Mouse (Mus musculus): ENCODE results near the gene Sec23a. TPM values are rescaled to one million over a fixed set of nuclear protein-coding genes. Genes with fewer than 3 reads are reported as not detected.
"Not testable (repeated sequence)": the region's sequence is repeated elsewhere in the genome, so short reads cannot be mapped to it uniquely, and the experiment has no call there.

The Sec23a gene
- polyA plus RNA-seq, 1 experiment from 2014 or later = 90.2 TPM

- Histone ChIP-seq H3K9me3 (no peaks in the 10 kb centered on the region), H3K9ac (no peak overlapping the region), H3K27ac (peak overlapping the region; percentile 63), H3K27me3 (no peaks in the 10 kb centered on the region), H3K4me2 (peak overlapping the region; percentile 38), H3K4me1 (no peaks in the 10 kb centered on the region), H3K4me3 (replicated peaks) (peak overlapping the region; percentile 10; the same call in 1 of the 2 replicates), H3K36me3 (replicated peaks) (peaks cover 28% of the 10 kb centered on the region)
- WGBS = 68% methylated on average over 10 of the region's 10 CpGs
- no peak for ATAC-seq (ENCODE audit: low FRiP score)
Observed at GRCm38 (mm10) chr12:59039162-59039970, 27.5 kb upstream of the Sec23a start.

- no peak overlapping the region for H3K4me2 ChIP-seq
- H3K9me3 ChIP-seq = no peaks in the 10 kb centered on the region
- no peak for ATAC-seq (ENCODE audit: low FRiP score)
- WGBS = 75% methylated on average over 5 of the region's 5 CpGs
- H3K36me3 ChIP-seq (replicated peaks) = peaks cover 9% of the 10 kb centered on the region
- no peaks in the 10 kb centered on the region for H3K4me1 ChIP-seq
- H3K27me3 ChIP-seq = no peaks in the 10 kb centered on the region
- H3K4me3 ChIP-seq (replicated peaks) = no peak overlapping the region
- no peak overlapping the region for H3K9ac ChIP-seq
- H3K27ac ChIP-seq = no peak overlapping the region
Observed at GRCm38 (mm10) chr12:59032101-59032500, 20.3 kb upstream of the Sec23a start.

GRCm38 (mm10) chr12:59021306-59021705, 9.5 kb upstream of the Sec23a start:
- Histone ChIP-seq H3K9me3 (no peaks in the 10 kb centered on the region), H3K27ac (no peak overlapping the region), H3K27me3 (no peaks in the 10 kb centered on the region), H3K4me2 (no peak overlapping the region), H3K36me3 (replicated peaks) (peaks cover 54% of the 10 kb centered on the region), H3K4me3 (replicated peaks) (no peak overlapping the region), H3K9ac (no peak overlapping the region), H3K4me1 (no peaks in the 10 kb centered on the region)
- 93% methylated on average over 4 of the region's 4 CpGs for WGBS
- no peak for ATAC-seq (ENCODE audit: low FRiP score)

DNA sequence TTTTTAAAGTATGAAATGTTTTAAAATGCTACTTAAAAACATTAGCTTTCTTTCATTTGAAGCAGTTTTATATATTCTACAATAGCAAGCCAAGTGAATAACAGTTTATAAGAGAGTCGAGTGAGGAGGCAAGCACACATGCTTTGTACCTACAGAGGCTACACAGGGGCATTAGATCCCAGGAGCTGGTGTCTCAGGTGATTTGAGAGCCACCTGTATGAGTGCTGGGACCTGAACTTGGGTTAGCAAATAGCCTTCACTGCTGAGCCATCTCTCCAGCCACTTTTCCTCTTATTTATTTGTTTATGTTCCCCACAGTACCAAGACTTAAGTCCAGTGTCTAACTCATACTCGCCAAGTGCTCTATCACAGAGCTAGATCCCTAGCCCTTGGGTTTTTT, 8.1 kb upstream of the Sec23a start:
- no peak for ATAC-seq (ENCODE audit: low FRiP score)
- H3K27me3 ChIP-seq = no peaks in the 10 kb centered on the region
- WGBS = 88% methylated on average over 2 of the region's 2 CpGs
- peaks cover 48% of the 10 kb centered on the region for H3K36me3 ChIP-seq (replicated peaks)
- no peak overlapping the region for H3K9ac ChIP-seq
- no peak overlapping the region for H3K4me2 ChIP-seq
- H3K4me3 ChIP-seq (replicated peaks) = no peak overlapping the region
- no peaks in the 10 kb centered on the region for H3K9me3 ChIP-seq
- no peak overlapping the region for H3K27ac ChIP-seq
- no peaks in the 10 kb centered on the region for H3K4me1 ChIP-seq

- H3K4me1 ChIP-seq = no peaks in the 10 kb centered on the region
- ATAC-seq (ENCODE audit: low FRiP score) = no peak
- H3K9ac ChIP-seq = no peak overlapping the region
- no peak overlapping the region for H3K4me3 ChIP-seq (replicated peaks)
- H3K27ac ChIP-seq = no peak overlapping the region
- H3K36me3 ChIP-seq (replicated peaks) = peaks cover 45% of the 10 kb centered on the region
- no peak overlapping the region for H3K4me2 ChIP-seq
- 83% methylated on average over 8 of the region's 8 CpGs for WGBS
- no peaks in the 10 kb centered on the region for H3K9me3 ChIP-seq
- H3K27me3 ChIP-seq = no peaks in the 10 kb centered on the region
Observed at GRCm38 (mm10) chr12:59017970-59018369, 6.2 kb upstream of the Sec23a start.

DNA sequence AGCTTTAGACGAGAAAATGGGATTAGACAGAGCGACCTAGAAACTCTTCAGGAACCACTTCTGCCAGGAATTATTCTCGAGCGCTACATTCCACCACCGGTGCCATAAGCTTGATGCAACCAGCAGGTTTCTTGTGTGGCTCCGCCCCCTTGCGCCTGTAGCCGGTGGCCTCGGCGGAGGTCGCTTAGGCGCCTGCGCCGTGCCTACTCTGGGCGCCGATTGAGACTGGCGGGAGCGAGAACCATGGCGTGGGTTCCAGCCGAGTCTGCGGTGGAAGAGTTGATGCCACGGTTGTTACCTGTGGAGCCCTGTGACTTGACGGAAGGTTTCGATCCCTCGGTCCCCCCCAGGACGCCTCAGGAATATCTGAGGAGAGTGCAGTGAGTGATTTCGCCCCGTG, 1.4 kb upstream of the Sec23a start, which contains the start of gene Gemin2:
Gemin2 (plus strand) TSS at position 160 of the 400 bp plus-strand sequence.
- Histone ChIP-seq H3K36me3 (replicated peaks) (peaks cover 8% of the 10 kb centered on the region), H3K4me1 (peaks cover 15% of the 10 kb centered on the region), H3K27ac (peak within 1 kb of the TSS; percentile 69), H3K4me2 (peak within 1 kb of the TSS; percentile 79), H3K9me3 (no peaks in the 10 kb centered on the region), H3K4me3 (replicated peaks) (peak within 1 kb of the TSS; percentile 77), H3K27me3 (no peaks in the 10 kb centered on the region), H3K9ac (peak within 1 kb of the TSS; percentile 77)
- peak; percentile 75 for ATAC-seq (ENCODE audit: low FRiP score)
- WGBS = under 1% methylated on average over 28 of the region's 28 CpGs

DNA sequence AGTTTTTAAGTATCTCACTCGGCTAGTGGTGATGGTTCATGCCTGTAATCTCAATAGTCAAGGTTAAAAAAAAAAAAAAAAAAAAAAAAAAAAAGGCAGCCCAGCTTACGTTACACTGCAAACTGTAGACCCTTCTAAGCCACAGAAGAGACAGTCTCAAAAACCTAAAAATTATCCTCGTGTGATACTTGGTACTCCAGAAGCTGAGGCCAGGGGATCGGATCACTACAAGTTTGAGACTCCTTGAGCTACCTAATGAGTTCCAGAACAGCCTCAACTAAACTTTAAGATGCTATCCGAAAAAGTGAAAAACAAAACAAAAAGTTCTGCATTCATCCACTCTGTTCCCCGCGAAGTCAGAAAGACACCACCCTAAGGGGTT, 884 bp upstream of the Sec23a start:
- Histone ChIP-seq H3K4me3 (replicated peaks) (peak overlapping the region; percentile 77), H3K36me3 (replicated peaks) (peaks cover 4% of the 10 kb centered on the region; the same call in 1 of the 2 replicates), H3K9me3 (no peaks in the 10 kb centered on the region), H3K27ac (peak overlapping the region; percentile 59; the same call in 1 of the 2 replicates), H3K27me3 (no peaks in the 10 kb centered on the region), H3K4me1 (peaks cover 15% of the 10 kb centered on the region), H3K9ac (peak overlapping the region; percentile 67), H3K4me2 (peak overlapping the region; percentile 79)
- WGBS = 3% methylated on average over 7 of the region's 7 CpGs
- ATAC-seq (ENCODE audit: low FRiP score) = no peak

- WGBS = 1% methylated on average over 25 of the region's 25 CpGs
- H3K27me3 ChIP-seq = no peaks in the 10 kb centered on the region
- peak overlapping the region; percentile 77 for H3K4me3 ChIP-seq (replicated peaks)
- peak overlapping the region; percentile 87 for H3K27ac ChIP-seq
- peak overlapping the region; percentile 77 for H3K9ac ChIP-seq
- H3K36me3 ChIP-seq (replicated peaks) = peaks cover 7% of the 10 kb centered on the region
- H3K4me1 ChIP-seq = peaks cover 15% of the 10 kb centered on the region
- ATAC-seq (ENCODE audit: low FRiP score) = no peak; the same call in 1 of the 2 replicates
- H3K9me3 ChIP-seq = no peaks in the 10 kb centered on the region
- peak overlapping the region; percentile 79 for H3K4me2 ChIP-seq
Observed at GRCm38 (mm10) chr12:59011275-59011843, 458 bp downstream of the Sec23a start.

- no peak for ATAC-seq (ENCODE audit: low FRiP score)
- Histone ChIP-seq H3K4me1 (peaks cover 15% of the 10 kb centered on the region), H3K4me2 (peak overlapping the region; percentile 79), H3K9me3 (no peaks in the 10 kb centered on the region), H3K27ac (no peak overlapping the region), H3K9ac (no peak overlapping the region), H3K27me3 (no peaks in the 10 kb centered on the region), H3K4me3 (replicated peaks) (peak overlapping the region; percentile 77), H3K36me3 (replicated peaks) (peaks cover 15% of the 10 kb centered on the region)
- 76% methylated on average over 2 of the region's 2 CpGs for WGBS
Observed at GRCm38 (mm10) chr12:59010482-59010881, 1.3 kb downstream of the Sec23a start.

- Histone ChIP-seq H3K4me3 (replicated peaks) (no peak overlapping the region), H3K9me3 (no peaks in the 10 kb centered on the region), H3K4me1 (no peaks in the 10 kb centered on the region), H3K4me2 (no peak overlapping the region), H3K27me3 (no peaks in the 10 kb centered on the region), H3K36me3 (replicated peaks) (peaks cover 56% of the 10 kb centered on the region), H3K27ac (no peak overlapping the region), H3K9ac (no peak overlapping the region)
- no peak for ATAC-seq (ENCODE audit: low FRiP score)
- 96% methylated on average over 3 of the region's 3 CpGs for WGBS
Observed at GRCm38 (mm10) chr12:58985766-58986165, 26.1 kb downstream of the Sec23a start.

- ATAC-seq (ENCODE audit: low FRiP score); H3K9me3 ChIP-seq; H3K4me3 ChIP-seq (replicated peaks); H3K27me3 ChIP-seq; H3K27ac ChIP-seq; H3K4me2 ChIP-seq; H3K4me1 ChIP-seq; H3K9ac ChIP-seq: not testable (repeated sequence)
- peaks cover 58% of the 10 kb centered on the region for H3K36me3 ChIP-seq (replicated peaks)
- 78% methylated on average over 6 of the region's 6 CpGs for WGBS
Observed at GRCm38 (mm10) chr12:58981178-58981661, 30.6 kb downstream of the Sec23a start.

DNA sequence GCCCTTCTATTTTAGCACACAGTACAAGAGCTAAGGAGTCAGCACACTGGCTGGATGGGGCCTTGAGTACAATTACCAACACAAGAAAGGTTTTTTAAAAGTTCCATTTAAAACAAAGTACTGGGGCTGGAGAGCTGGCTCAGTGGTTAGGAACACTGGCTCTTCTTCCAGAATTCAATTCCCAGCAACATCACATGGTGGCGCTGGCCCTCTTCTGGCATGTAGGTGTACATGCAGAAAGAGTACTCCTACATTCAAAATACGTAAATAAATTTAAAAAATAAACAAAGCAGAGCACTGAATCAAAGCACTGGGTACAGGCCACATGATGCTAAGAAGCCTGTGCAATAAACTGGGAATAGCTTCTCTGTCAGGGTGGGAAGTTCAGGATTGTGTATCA, 34.9 kb downstream of the Sec23a start:
- peaks cover 49% of the 10 kb centered on the region for H3K36me3 ChIP-seq (replicated peaks)
- 69% methylated on average over 2 of the region's 2 CpGs for WGBS
- no peaks in the 10 kb centered on the region for H3K9me3 ChIP-seq

More for the DNA sequence above, 34.9 kb downstream of the Sec23a start:
- ATAC-seq (ENCODE audit: low FRiP score) = no peak
- Histone ChIP-seq H3K27ac (no peak overlapping the region), H3K4me3 (replicated peaks) (no peak overlapping the region), H3K4me2 (no peak overlapping the region), H3K27me3 (no peaks in the 10 kb centered on the region), H3K4me1 (no peaks in the 10 kb centered on the region), H3K9ac (no peak overlapping the region)

Data from forebrain, embryonic 12.5 days (tissue).